Mouse (Mus musculus) right cerebral cortex, postnatal 14 days (tissue): ENCODE data around the gene Cyp2c54.
"Not testable (repeated sequence)": the region's sequence is repeated elsewhere in the genome, so short reads cannot be mapped to it uniquely, and the experiment has no call there.

Experiments used
- DNase-seq: peaks from one replicate; pipeline ENCODE4 v3.0.0; 2022

Gene Cyp2c54

DNA sequence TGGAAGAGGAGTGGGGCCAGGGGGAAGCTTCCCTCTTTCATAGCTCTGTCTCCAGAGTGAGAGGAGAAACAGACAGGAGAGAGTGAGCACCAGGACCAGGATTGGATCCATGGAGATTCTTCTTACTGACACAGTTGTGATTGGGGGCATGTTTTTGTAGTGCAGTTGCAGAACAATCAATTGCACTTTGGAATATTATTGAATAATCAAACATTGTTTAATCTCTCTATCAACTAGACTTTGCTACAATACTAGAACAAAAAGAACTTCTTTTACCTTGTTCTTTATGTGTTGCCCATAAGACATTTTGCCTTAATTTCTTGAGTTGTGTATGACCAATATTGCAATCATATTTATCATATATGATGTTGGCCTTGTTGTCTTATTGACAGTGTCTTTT, at the start of gene Cyp2c54:
Gene Cyp2c54 (minus strand): TSS at position 127 of the 400 bp plus-strand sequence.
- no peak for DNase-seq

DNA sequence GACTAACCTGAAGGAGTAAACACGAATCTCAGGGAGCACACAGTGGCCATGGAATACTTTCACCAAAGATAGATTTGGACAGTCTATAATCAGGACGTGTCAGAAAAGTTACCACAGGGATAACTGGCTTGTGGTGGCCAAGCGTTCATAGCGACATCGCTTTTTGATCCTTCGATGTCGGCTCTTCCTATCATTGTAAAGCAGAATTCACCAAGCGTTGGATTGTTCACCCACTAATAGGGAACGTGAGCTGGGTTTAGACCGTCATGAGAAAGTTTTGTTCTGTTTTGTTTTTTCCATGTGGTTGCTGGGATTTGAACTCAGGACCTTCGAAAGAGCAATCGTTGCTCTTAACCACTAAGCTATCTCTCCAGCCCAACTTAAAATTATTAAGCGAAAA, 46.0 kb upstream of the Cyp2c54 start:
- DNase-seq: not testable (repeated sequence)

DNA sequence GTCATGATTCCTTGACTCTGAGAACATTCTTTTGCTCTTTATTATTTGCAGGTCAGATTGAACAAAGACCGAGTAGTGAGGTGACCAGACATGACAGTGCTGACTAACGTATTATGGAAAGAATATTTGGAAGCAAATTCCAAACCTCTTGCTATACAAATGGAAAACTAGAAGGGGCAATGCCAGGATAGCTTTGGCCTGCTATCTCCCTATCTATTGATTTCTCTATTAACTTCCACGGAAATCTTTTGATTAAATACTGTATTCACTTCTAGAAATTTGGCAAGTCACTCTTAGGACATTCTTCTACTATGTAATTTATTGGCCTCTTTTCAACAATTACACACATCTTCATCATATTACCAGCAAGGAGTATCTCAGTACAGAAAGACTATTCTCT, 17.5 kb upstream of the Cyp2c54 start:
- DNase-seq: no peak

DNA sequence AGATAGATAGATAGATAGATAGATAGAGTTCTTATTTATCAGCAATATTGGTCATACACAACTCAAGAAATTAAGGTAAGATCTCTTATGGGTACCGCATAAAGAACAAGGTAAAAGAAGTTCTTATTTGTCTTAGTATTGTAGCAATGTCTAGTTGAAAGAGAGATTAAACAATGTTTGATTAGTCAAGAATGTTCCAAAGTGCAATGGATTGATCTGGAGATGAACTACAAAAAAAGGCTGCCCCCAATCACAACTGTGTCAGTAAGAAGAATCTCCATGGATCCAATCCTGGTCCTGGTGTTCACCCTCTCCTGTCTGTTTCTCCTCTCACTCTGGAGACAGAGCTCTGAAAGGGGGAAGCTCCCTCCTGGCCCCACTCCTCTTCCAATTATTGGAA, 15.8 kb upstream of the Cyp2c54 start, which contains the start of gene Cyp2c50:
Gene Cyp2c50 (plus strand): TSS at position 268 of the 400 bp plus-strand sequence.
- DNase-seq: not testable (repeated sequence)

DNA sequence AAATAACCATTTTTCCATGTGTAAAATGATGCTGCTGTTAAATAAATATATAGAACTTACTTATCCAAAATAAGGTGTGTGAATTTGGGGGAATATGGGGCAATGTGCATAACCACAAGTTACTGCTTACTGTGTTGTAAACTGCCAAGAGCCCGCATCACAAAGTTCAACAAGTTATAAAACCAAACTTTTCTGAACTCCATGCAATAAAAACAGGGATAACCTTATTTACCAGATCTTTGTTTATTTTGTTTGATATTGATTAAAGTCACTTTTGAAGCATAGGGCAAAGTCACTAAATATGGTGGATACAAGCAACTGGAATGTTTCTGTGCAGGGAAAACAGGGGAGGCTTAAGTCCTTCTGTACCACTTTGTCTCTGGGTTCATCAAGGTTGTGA, 14.8 kb upstream of the Cyp2c54 start:
- no peak for DNase-seq

DNA sequence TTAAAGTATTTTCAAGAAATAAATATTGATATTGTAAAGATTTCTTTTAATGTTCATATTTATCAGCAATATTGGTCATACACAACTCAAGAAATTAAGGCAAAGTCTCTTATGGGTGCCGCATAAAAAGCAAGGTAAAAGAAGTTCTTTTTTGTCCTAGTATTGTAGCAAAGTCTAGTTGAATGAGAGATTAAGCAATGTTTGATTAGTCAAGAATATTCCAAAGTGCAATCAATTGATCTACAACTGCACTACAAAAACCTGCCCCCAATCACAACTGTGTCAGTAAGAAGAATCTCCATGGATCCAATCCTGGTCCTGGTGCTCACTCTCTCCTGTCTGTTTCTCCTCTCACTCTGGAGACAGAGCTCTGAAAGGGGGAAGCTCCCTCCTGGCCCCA, 81.5 kb downstream of the Cyp2c54 start, which contains the start of gene Cyp2c37:
Gene Cyp2c37 (plus strand): TSS at position 285 of the 400 bp plus-strand sequence.
- DNase-seq: not testable (repeated sequence)

DNA sequence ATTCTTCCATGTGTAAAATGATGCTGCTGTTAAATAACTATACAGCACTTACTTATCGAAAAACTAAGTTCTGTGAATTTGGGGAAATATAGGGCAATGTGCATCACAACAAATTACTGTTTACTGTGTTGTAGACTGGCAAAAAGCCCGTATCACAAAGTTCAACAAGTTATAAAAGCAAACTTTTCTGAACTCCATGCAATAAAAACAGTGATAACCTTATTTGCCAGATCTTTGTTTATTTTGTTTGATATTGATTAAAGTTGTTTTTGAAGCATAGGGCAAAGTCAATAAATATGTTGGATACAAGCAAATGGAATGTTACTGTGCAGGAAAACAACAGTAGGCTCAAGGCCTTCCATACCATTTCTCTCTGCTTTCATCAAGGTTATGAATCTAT, 84.2 kb downstream of the Cyp2c54 start:
- no peak for DNase-seq
